Mouse (Mus musculus) forebrain, embryonic 11.5 days (tissue): ENCODE measurements at regions not wholly inside any gene's neighbourhood (a gene's known extent, or its start where the extent isn't known, plus 50 kb on each side); places are given as distances from the start of the nearest gene placed in this dataset.
A peak's percentile ranks its signal among the peaks of the same experiment; 100 is the strongest.

ENCODE experiments used
- ATAC-seq: fragments of 200-750 bp; cut with Nextera tagmentation; replicated peaks from 2 replicates; pipeline ENCODE4 v1.8.0; 2017; ENCODE audit warnings: moderate TSS enrichment; ENCODE audit not compliant: low FRiP score
- DNase-seq: peaks from one replicate; pipeline ENCODE4 v3.0.0-alpha.2; 2017; ENCODE audit warnings: low spot score
- H3K27ac ChIP-seq: fragments of 300-500 bp; sonication (generic); 2 replicates; pipeline ENCODE4 v1.5.1; 2014; ENCODE audit warnings: low read depth, low read length
- H3K27me3 ChIP-seq: fragments of 300-500 bp; sonication (generic); 2 replicates; pipeline ENCODE4 v1.6.1; 2014; ENCODE audit warnings: mild to moderate bottlenecking, low read length, mixed read lengths; ENCODE audit not compliant: control insufficient read depth, insufficient read depth
- H3K36me3 ChIP-seq: fragments of 300-500 bp; sonication (generic); 2 replicates; pipeline ENCODE4 v1.6.1; 2014; ENCODE audit warnings: mild to moderate bottlenecking, low read length, moderate library complexity, mixed read lengths; ENCODE audit not compliant: control insufficient read depth, insufficient read depth
- H3K4me1 ChIP-seq: fragments of 300-500 bp; sonication (generic); replicated peaks from 2 replicates; pipeline ENCODE4 v1.6.1; 2014; ENCODE audit warnings: low read length, mixed read lengths; ENCODE audit not compliant: control insufficient read depth, insufficient read depth
- H3K4me2 ChIP-seq: fragments of 300-500 bp; sonication (generic); 2 replicates; pipeline ENCODE4 v1.6.1; 2014; ENCODE audit warnings: low read depth, mild to moderate bottlenecking, low read length, moderate library complexity, mixed read lengths; ENCODE audit not compliant: severe bottlenecking
- H3K4me3 ChIP-seq: fragments of 300-500 bp; sonication (generic); 2 replicates; pipeline ENCODE4 v1.5.1; 2014; ENCODE audit warnings: low read depth, low read length
- H3K9ac ChIP-seq: fragments of 300-500 bp; sonication (generic); 2 replicates; pipeline ENCODE4 v1.6.1; 2014; ENCODE audit warnings: low read length
- H3K9me3 ChIP-seq: fragments of 300-500 bp; sonication (generic); 2 replicates; pipeline ENCODE4 v1.6.1; 2016; ENCODE audit warnings: low read length, mixed read lengths; ENCODE audit not compliant: control insufficient read depth
- WGBS: fragments of 180-500 bp; shearing (Covaris S2); extraction: QIAGEN DNeasy Blood & Tissue Kit; methylation state at CpG from one replicate; pipeline ENCODE4 v1.1.7; 2014; 5-methylcytosine and 5-hydroxymethylcytosine counted together

GRCm38 (mm10) chr13:82962333-82962732 is 541.5 kb upstream of the Mef2c start:
- H3K27me3 ChIP-seq: no peaks in the 10 kb centered on the region
- no peaks in the 10 kb centered on the region for H3K36me3 ChIP-seq
- no peak overlapping the region for H3K9ac ChIP-seq
- no peaks in the 10 kb centered on the region for H3K4me1 ChIP-seq
- no peak overlapping the region for H3K4me2 ChIP-seq
- H3K9me3 ChIP-seq: no peaks in the 10 kb centered on the region
- no peak overlapping the region for H3K27ac ChIP-seq
- DNase-seq (no peak), ATAC-seq (no peak)
- 74% methylated on average over 3 of the region's 3 CpGs for WGBS
- H3K4me3 ChIP-seq: no peak overlapping the region

GRCm38 (mm10) chr13:82971722-82972121 is 532.1 kb upstream of the Mef2c start:
- Histone ChIP-seq H3K4me2 (no peak overlapping the region), H3K36me3 (no peaks in the 10 kb centered on the region), H3K4me3 (no peak overlapping the region), H3K9me3 (no peaks in the 10 kb centered on the region), H3K9ac (no peak overlapping the region), H3K27me3 (no peaks in the 10 kb centered on the region), H3K27ac (no peak overlapping the region), H3K4me1 (no peaks in the 10 kb centered on the region)
- WGBS: 92% methylated on average over 9 of the region's 9 CpGs
- DNase-seq: no peak
- ATAC-seq: no peak

GRCm38 (mm10) chr13:82974210-82974811 is 529.5 kb upstream of the Mef2c start:
- DNase-seq (no peak), ATAC-seq (no peak)
- no peaks in the 10 kb centered on the region for H3K36me3 ChIP-seq
- no peak overlapping the region for H3K4me3 ChIP-seq
- H3K4me2 ChIP-seq: no peak overlapping the region
- 90% methylated on average over 1 of the region's 1 CpGs for WGBS
- no peaks in the 10 kb centered on the region for H3K27me3 ChIP-seq
- no peak overlapping the region for H3K27ac ChIP-seq
- H3K4me1 ChIP-seq: no peaks in the 10 kb centered on the region
- H3K9ac ChIP-seq: no peak overlapping the region
- H3K9me3 ChIP-seq: no peaks in the 10 kb centered on the region

- Histone ChIP-seq H3K4me3 (no peak overlapping the region), H3K4me1 (no peaks in the 10 kb centered on the region), H3K9me3 (no peaks in the 10 kb centered on the region), H3K27ac (no peak overlapping the region), H3K9ac (no peak overlapping the region), H3K36me3 (no peaks in the 10 kb centered on the region), H3K4me2 (no peak overlapping the region), H3K27me3 (no peaks in the 10 kb centered on the region)
- ATAC-seq (no peak), DNase-seq (no peak)
Measured at GRCm38 (mm10) chr13:83001118-83001517, 502.7 kb upstream of the Mef2c start.

GRCm38 (mm10) chr13:83016686-83017085 is 487.1 kb upstream of the Mef2c start:
- Histone ChIP-seq H3K9me3 (no peaks in the 10 kb centered on the region), H3K4me1 (no peaks in the 10 kb centered on the region), H3K36me3 (no peaks in the 10 kb centered on the region), H3K4me3 (no peak overlapping the region), H3K27me3 (no peaks in the 10 kb centered on the region), H3K9ac (no peak overlapping the region), H3K27ac (no peak overlapping the region), H3K4me2 (no peak overlapping the region)
- DNase-seq (no peak), ATAC-seq (no peak)

GRCm38 (mm10) chr13:83020829-83021228 is 483.0 kb upstream of the Mef2c start:
- H3K4me3 ChIP-seq: no peak overlapping the region
- DNase-seq (no peak), ATAC-seq (0 out of 2 replicates have a peak, but pooled peaks have one; percentile 21)

GRCm38 (mm10) chr13:83023972-83024371 is 479.9 kb upstream of the Mef2c start:
- H3K27me3 ChIP-seq: no peaks in the 10 kb centered on the region
- no peak for DNase-seq
- H3K9ac ChIP-seq: no peak overlapping the region
- no peaks in the 10 kb centered on the region for H3K4me1 ChIP-seq
- no peak overlapping the region for H3K4me2 ChIP-seq
- no peaks in the 10 kb centered on the region for H3K9me3 ChIP-seq
- ATAC-seq: no peak
- no peak overlapping the region for H3K27ac ChIP-seq
- no peaks in the 10 kb centered on the region for H3K36me3 ChIP-seq
- WGBS: 90% methylated on average over 4 of the region's 4 CpGs
- H3K4me3 ChIP-seq: no peak overlapping the region

More at GRCm38 (mm10) chr13:83020829-83021228, 483.0 kb upstream of the Mef2c start:
- 58% methylated on average over 3 of the region's 3 CpGs for WGBS
- H3K36me3 ChIP-seq: no peaks in the 10 kb centered on the region
- no peaks in the 10 kb centered on the region for H3K27me3 ChIP-seq
- no peak overlapping the region for H3K9ac ChIP-seq
- no peaks in the 10 kb centered on the region for H3K9me3 ChIP-seq
- no peak overlapping the region for H3K27ac ChIP-seq
- no peaks in the 10 kb centered on the region for H3K4me1 ChIP-seq
- H3K4me2 ChIP-seq: no peak overlapping the region

- no peaks in the 10 kb centered on the region for H3K36me3 ChIP-seq
- no peak overlapping the region for H3K4me2 ChIP-seq
- ATAC-seq (no peak), DNase-seq (no peak)
- no peaks in the 10 kb centered on the region for H3K27me3 ChIP-seq
- H3K9me3 ChIP-seq: no peaks in the 10 kb centered on the region
- H3K27ac ChIP-seq: no peak overlapping the region
- H3K4me3 ChIP-seq: no peak overlapping the region
- no peaks in the 10 kb centered on the region for H3K4me1 ChIP-seq
- no peak overlapping the region for H3K9ac ChIP-seq
Measured at GRCm38 (mm10) chr13:83035962-83036361, 467.9 kb upstream of the Mef2c start.

- Histone ChIP-seq H3K9ac (no peak overlapping the region), H3K4me3 (no peak overlapping the region), H3K4me1 (no peaks in the 10 kb centered on the region), H3K27me3 (no peaks in the 10 kb centered on the region), H3K9me3 (no peaks in the 10 kb centered on the region), H3K27ac (no peak overlapping the region), H3K36me3 (no peaks in the 10 kb centered on the region), H3K4me2 (no peak overlapping the region)
- no peak for DNase-seq
- no peak for ATAC-seq
- 95% methylated on average over 1 of the region's 1 CpGs for WGBS
Measured at GRCm38 (mm10) chr13:83041506-83041905, 462.3 kb upstream of the Mef2c start.
